Mouse (Mus musculus): ENCODE data around the gene Mrpl48.
A peak's percentile ranks its signal among the peaks of the same experiment; 100 is the strongest.

- TF ChIP-seq POLR2A (IDR thresholded peaks at IDR 0.05; ENCODE audit: low read depth, low read length) = no peak
- TF ChIP-seq CTCF (conservative IDR thresholded peaks at IDR 0.05; ENCODE audit: insufficient read depth, insufficient read length, low read depth, low read length) = peak; percentile 61
Observed at GRCm38 (mm10) chr7:100645147-100645546, 37.0 kb upstream of the Mrpl48 start.

All from kidney, adult 2 months (tissue).